Mouse (Mus musculus): ENCODE measurements around the gene Ptma. TPM values are rescaled to one million over a fixed set of nuclear protein-coding genes. Genes with fewer than 3 reads are reported as not detected.

Ptma gene
- polyA plus RNA-seq, 1 experiment from 2014 or later: 2,088 TPM

DNA sequence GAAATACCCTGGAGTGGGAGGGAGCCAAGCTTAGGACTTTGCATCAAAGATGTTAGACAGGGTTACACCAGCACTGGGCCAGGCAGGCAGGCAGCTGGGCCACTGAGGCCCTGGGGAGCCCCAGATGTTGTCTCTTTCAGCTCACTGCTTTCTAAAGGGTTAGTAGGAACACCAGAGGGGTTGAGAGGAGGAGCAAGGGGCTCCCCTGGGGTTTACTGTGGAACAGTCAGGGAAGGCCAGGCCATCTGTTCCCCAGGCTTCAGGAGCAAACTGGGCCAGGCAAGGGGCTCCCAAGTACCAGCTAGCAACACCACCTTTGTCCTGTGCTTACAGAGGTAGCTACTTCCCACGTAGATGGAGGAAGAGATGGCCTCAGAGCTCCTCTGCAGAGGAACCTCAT, 27.9 kb upstream of the Ptma start:
- Histone ChIP-seq H3K27me3 (no peaks in the 10 kb centered on the region), H3K4me3 (no peak overlapping the region), H3K4me2 (no peak overlapping the region), H3K36me3 (no peaks in the 10 kb centered on the region), H3K9ac (no peak overlapping the region), H3K27ac (0 out of 2 replicates have a peak overlapping the region, but pooled peaks have one; percentile 28), H3K9me3 (no peaks in the 10 kb centered on the region), H3K4me1 (peaks cover 52% of the 10 kb centered on the region)
- ATAC-seq (ENCODE audit: insufficient number of reproducible peaks, low FRiP score, low TSS enrichment, low read depth): no peak
- WGBS: 53% methylated on average over 1 of the region's 1 CpGs

DNA sequence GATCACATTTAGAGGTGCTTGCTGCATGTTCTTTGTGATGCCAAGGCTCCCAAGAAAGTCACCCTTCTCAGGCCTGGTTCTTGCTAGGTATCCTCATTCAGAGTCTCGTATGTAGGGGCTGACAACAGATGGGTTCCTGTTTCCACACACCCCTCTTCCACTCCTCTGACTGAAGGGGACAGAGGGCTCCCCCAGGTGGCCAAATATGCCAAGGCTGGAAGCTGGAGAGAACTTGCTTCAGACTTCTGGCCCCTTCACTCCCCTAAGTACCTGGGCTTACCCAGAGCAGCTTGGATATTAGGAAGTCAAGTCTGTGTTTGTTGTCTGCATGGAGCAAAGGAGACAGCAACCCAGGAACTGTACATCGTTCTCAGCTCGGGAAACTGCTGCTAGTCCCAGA, 26.6 kb upstream of the Ptma start:
- no peak overlapping the region for H3K27ac ChIP-seq
- H3K27me3 ChIP-seq: no peaks in the 10 kb centered on the region
- H3K4me3 ChIP-seq: no peak overlapping the region
- H3K4me2 ChIP-seq: no peak overlapping the region
- no peak for ATAC-seq (ENCODE audit: insufficient number of reproducible peaks, low FRiP score, low TSS enrichment, low read depth)
- WGBS: 37% methylated on average over 3 of the region's 3 CpGs
- no peak overlapping the region for H3K9ac ChIP-seq
- peaks cover 61% of the 10 kb centered on the region for H3K4me1 ChIP-seq
- no peaks in the 10 kb centered on the region for H3K9me3 ChIP-seq
- H3K36me3 ChIP-seq: no peaks in the 10 kb centered on the region

DNA sequence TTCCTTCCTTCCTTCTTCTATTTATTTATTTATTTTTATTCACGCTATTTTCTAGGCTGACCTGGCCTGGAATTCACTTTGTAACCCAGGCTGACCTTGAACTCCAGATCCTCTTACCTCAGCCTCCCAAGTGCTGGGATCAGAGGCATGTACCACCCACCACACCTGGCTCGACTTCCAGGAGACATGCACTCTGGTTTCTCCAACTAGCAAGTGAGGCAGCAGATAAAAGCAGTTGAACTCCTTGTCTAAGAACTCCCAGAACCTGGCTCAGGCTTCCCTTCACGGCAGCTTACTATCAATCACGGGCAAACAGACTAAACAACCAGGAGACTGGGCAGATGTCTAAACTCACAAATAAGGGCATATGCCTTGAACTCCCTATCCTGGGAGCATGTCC, 25.8 kb upstream of the Ptma start:
- Histone ChIP-seq H3K4me2 (no peak overlapping the region), H3K27ac (peak overlapping the region; percentile 99; the same call in 1 of the 2 replicates), H3K27me3 (no peaks in the 10 kb centered on the region), H3K36me3 (no peaks in the 10 kb centered on the region), H3K4me3 (no peak overlapping the region), H3K9me3 (no peaks in the 10 kb centered on the region), H3K9ac (no peak overlapping the region), H3K4me1 (peaks cover 69% of the 10 kb centered on the region)
- ATAC-seq (ENCODE audit: insufficient number of reproducible peaks, low FRiP score, low TSS enrichment, low read depth): no peak
- WGBS: 74% methylated on average over 4 of the region's 4 CpGs

DNA sequence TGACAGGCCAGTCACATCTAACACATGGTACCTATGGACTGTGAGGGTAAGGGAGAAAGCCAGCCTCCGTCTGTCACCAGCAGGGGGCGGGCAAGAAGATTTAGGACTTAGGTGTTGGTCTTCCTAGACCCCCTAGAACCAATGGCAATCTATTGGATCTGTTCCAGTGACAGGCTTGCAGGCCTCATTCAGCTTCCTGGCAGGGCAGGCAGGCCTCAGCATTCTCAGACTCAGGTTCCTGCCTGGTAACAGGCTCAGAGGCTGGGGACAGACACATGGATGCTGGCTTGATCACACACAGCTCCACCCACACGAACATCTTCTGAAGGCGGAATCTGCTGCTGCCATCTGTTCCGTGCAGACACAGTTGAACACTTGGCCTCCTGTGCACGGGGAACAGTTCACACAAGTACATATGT, 25.4 kb upstream of the Ptma start:
- no peaks in the 10 kb centered on the region for H3K36me3 ChIP-seq
- H3K9ac ChIP-seq: no peak overlapping the region
- WGBS: 24% methylated on average over 6 of the region's 6 CpGs
- peaks cover 71% of the 10 kb centered on the region for H3K4me1 ChIP-seq
- no peaks in the 10 kb centered on the region for H3K9me3 ChIP-seq
- H3K27me3 ChIP-seq: no peaks in the 10 kb centered on the region
- H3K4me3 ChIP-seq: no peak overlapping the region
- no peak overlapping the region for H3K4me2 ChIP-seq
- ATAC-seq (ENCODE audit: insufficient number of reproducible peaks, low FRiP score, low TSS enrichment, low read depth): no peak
- peak overlapping the region; percentile 99 for H3K27ac ChIP-seq

DNA sequence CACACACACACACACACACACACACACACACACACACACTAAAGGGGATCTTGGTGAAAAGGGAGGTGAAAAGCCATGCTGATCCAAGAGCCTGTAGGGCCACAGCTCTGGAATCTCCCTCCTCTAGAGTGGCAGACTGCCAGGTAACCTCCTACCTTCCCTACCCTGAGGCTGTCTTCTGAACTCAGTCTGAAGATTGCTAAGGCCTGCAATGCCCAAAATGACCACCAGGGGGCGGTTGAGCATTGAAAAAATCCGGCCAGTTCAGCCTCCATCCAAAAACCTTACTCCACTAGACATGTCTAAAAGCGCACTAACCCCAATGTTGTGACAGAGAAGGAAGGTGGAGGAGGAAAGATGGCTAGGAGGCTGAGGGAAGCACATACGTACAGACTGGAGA, 25.0 kb upstream of the Ptma start:
- Histone ChIP-seq H3K36me3 (no peaks in the 10 kb centered on the region), H3K27me3 (no peaks in the 10 kb centered on the region), H3K27ac (peak overlapping the region; percentile 99), H3K4me3 (no peak overlapping the region), H3K4me1 (peaks cover 75% of the 10 kb centered on the region), H3K9ac (no peak overlapping the region), H3K4me2 (peak overlapping the region; percentile 15), H3K9me3 (no peaks in the 10 kb centered on the region)
- 0% methylated on average over 4 of the region's 4 CpGs for WGBS
- ATAC-seq (ENCODE audit: insufficient number of reproducible peaks, low FRiP score, low TSS enrichment, low read depth): no peak

DNA sequence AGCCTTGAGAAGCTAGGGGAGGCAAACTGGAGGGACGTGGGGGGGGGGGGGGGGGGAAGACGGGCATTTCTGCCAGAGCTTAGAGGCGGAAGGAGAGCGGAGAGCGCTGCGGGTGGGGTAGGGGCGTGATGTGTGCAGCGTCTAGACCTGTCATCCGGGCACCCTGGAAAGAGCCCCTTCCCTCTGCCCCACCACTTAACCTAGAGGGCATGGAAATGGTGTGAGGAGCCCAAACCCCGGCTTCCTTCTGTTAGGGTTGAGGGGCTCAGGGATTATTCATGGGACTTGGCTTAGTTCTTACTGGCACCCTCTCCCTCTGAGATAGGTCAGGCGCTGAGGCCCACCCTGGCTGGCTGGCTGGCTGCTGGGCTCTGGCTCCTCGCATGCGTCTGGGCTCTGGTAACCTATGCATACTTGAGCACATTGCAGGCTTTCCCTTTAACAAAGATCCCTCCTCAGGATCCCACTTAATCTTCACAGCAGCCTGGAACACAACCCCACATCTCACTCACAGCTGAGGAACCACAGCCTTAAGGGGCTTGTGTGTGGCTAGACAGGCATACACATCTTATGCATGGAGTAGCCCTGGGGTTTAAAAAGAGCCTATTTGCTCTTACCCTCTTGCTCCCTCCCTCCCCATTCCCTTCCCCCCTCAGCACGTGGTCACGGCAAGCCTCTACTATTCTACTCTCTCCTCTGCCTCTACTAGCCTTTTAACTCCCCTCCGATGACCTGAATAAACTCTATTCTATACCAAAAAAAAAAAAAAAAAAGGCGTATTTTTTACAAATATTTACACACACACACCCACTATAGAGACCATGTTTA, 24.1 kb upstream of the Ptma start:
- H3K27ac ChIP-seq: peak overlapping the region; percentile 99
- no peaks in the 10 kb centered on the region for H3K9me3 ChIP-seq
- no peaks in the 10 kb centered on the region for H3K36me3 ChIP-seq
- no peak overlapping the region for H3K4me3 ChIP-seq
- ATAC-seq (ENCODE audit: insufficient number of reproducible peaks, low FRiP score, low TSS enrichment, low read depth): no peak
- peak overlapping the region; percentile 15 for H3K4me2 ChIP-seq
- no peak overlapping the region for H3K9ac ChIP-seq
- peaks cover 73% of the 10 kb centered on the region for H3K4me1 ChIP-seq
- H3K27me3 ChIP-seq: no peaks in the 10 kb centered on the region
- WGBS: 17% methylated on average over 15 of the region's 17 CpGs

DNA sequence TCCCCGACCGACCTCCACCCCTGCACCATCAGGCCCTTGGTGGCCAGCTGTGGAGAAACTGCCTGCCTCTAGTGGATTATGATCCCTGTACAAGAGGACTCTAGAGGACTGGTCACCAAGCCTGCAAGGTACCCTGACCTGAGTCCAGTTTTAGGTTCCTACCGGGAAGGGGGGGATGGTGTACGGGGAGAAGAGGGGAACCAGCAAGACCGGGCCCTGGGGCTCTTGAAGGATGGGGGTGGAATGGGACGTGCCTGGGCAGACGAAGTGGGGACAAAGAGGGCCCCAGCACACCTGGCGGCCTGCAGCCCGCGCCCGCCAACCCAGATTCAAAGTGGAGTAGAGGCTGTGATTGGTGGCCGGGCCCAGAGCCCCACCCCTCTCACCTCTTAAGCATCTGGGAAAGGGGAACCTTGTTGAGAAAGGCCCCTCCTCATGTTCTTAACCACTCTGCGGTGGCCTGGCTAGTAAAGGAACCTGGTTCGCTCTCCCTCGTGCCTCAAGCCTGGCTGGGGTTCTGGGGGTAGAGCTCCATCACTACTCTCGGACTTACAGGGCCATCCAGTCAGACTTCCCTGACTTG, 23.3 kb upstream of the Ptma start:
- Histone ChIP-seq H3K4me2 (peak overlapping the region; percentile 77), H3K9me3 (no peaks in the 10 kb centered on the region), H3K36me3 (no peaks in the 10 kb centered on the region), H3K9ac (peak overlapping the region; percentile 58), H3K4me3 (peak overlapping the region; percentile 52), H3K4me1 (peaks cover 66% of the 10 kb centered on the region), H3K27me3 (no peaks in the 10 kb centered on the region), H3K27ac (peak overlapping the region; percentile 99)
- 7% methylated on average over 16 of the region's 16 CpGs for WGBS
- peak; percentile 9 for ATAC-seq (ENCODE audit: insufficient number of reproducible peaks, low FRiP score, low TSS enrichment, low read depth)

DNA sequence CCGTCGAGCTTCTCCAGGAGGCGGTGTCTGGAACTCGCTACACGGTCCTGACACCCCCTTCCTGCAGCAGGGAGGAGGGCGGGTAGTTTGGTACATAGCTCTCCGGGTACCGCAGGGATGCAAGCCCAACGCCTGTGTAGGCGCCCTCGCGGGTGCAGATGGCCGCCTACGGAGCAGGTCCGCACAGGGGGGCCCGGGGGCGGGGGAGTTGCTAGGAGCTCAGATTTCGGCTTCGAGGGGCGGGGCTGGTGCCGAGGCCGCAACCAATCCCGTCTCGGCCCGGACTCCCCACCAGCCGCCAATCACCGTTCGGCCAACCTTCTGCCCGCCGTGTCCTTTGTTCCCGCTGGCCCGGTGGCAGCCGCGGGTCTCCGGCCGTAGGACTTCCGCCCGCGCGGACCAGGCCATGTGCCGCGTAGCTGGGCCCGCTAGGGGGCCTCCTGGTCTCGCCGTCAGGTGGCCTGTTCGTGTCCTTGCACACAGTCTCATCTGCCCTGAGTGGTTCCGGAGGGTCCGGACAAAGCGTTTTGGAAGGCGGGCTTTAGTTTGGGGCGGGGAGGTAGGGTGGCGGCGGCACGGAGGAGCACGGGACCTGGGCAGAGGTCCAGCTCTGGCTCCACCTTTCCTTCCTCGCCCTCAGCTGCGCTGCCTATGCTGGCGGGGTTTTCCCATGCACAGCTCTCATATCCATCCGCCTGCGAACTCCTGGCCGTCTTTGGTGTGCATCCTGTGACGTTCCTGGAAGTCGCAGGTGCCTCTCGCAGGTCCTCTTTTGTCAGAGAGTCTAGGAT, 22.4 kb upstream of the Ptma start:
- peak; percentile 88 for ATAC-seq (ENCODE audit: insufficient number of reproducible peaks, low FRiP score, low TSS enrichment, low read depth)
- peak overlapping the region; percentile 52 for H3K4me3 ChIP-seq
- no peaks in the 10 kb centered on the region for H3K36me3 ChIP-seq
- H3K9me3 ChIP-seq: no peaks in the 10 kb centered on the region
- peaks cover 61% of the 10 kb centered on the region for H3K4me1 ChIP-seq
- H3K4me2 ChIP-seq: peak overlapping the region; percentile 77
- H3K27ac ChIP-seq: peak overlapping the region; percentile 99
- H3K9ac ChIP-seq: peak overlapping the region; percentile 58
- no peaks in the 10 kb centered on the region for H3K27me3 ChIP-seq
- under 1% methylated on average over 55 of the region's 64 CpGs for WGBS

DNA sequence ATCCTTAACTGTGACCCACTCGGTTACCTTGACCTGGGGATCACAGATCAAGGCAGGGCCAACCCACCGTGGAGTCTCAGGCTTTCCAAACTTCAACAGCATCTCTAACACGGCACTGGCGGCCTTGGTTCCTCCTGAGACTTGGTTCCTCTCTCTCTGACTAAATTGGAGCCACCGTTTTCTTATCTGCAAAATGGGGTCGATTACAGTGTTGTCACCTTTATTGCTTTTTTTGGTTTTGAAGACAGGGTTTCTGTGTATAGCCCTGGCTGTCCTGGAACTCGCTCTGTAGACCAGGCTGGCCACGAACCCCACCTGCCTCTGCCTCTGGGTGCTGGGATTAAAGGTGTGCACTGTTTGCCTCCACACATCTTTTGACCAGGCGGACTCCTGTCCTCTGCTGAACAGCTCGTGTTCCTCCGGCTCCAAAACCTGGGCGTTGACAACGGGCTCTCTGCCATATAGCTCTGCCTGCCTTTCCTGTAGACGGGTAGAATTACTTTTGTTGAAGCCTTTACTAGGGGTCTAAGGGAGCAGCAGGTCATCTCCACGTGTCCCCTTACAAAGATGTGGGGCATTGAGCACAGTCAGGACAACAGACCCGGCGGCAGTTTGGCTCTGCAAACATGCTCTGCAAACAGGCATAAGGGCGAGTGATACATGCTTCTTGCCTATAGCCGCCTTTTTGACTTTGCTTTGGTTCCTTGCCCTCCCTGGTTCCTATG, 21.7 kb upstream of the Ptma start:
- Histone ChIP-seq H3K27ac (peak overlapping the region; percentile 99), H3K27me3 (no peaks in the 10 kb centered on the region), H3K4me3 (peak overlapping the region; percentile 52), H3K9me3 (no peaks in the 10 kb centered on the region), H3K4me1 (peaks cover 65% of the 10 kb centered on the region), H3K9ac (peak overlapping the region; percentile 58), H3K36me3 (no peaks in the 10 kb centered on the region), H3K4me2 (peak overlapping the region; percentile 77)
- WGBS: 16% methylated on average over 19 of the region's 19 CpGs
- ATAC-seq (ENCODE audit: insufficient number of reproducible peaks, low FRiP score, low TSS enrichment, low read depth): no peak

DNA sequence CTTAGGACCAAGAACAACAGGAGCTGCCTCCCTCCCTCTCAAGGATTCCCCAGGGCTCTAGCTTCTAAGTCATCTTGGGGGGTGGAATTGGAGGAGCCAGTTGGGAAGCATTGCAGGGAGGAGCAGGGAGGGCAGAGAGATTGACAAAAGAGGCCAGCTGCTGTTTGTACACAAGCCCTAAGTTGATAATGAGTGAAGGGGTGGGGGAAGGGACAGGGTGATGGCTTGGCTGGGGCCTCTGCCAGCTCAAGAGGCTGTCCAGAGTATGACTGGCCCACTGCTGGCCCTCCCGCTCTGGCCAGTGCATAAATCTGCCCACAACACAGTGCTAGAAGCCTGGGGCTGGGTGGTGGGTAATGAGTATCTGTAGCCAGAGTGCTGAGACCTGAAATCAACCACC, 21.1 kb upstream of the Ptma start:
- H3K36me3 ChIP-seq: no peaks in the 10 kb centered on the region
- no peak for ATAC-seq (ENCODE audit: insufficient number of reproducible peaks, low FRiP score, low TSS enrichment, low read depth)
- peaks cover 61% of the 10 kb centered on the region for H3K4me1 ChIP-seq
- H3K27me3 ChIP-seq: no peaks in the 10 kb centered on the region
- peak overlapping the region; percentile 77; the same call in 1 of the 2 replicates for H3K4me2 ChIP-seq
- H3K4me3 ChIP-seq: peak overlapping the region; percentile 52; the same call in 1 of the 2 replicates
- 70% methylated on average over 1 of the region's 1 CpGs for WGBS
- H3K9me3 ChIP-seq: no peaks in the 10 kb centered on the region
- peak overlapping the region; percentile 99 for H3K27ac ChIP-seq
- H3K9ac ChIP-seq: 0 out of 2 replicates have a peak overlapping the region, but pooled peaks have one; percentile 26

DNA sequence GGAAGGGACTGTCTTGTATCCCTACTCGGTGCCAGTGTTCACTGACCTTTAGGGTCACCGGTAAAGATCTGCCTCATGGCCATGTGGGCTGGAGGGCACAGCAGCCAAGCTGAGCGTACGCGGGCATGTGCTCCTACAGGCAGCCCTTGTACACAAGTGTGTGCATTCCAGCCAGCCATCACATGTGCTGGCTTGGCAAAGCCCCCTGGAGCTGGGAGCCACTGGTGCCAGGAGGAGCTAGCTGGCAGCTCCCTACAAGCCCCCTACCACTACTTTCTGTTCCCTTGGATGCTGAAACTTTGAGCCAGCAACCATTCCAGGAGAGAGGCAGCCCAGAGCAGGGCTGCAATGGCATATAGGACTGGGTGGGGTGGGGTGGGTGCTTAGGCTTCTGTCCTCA, 20.1 kb upstream of the Ptma start:
- H3K4me1 ChIP-seq: peaks cover 61% of the 10 kb centered on the region
- WGBS: 85% methylated on average over 5 of the region's 5 CpGs
- no peak overlapping the region for H3K9ac ChIP-seq

More for the DNA sequence above, 20.1 kb upstream of the Ptma start:
- Histone ChIP-seq H3K27ac (peak overlapping the region; percentile 43; the same call in 1 of the 2 replicates), H3K36me3 (no peaks in the 10 kb centered on the region), H3K4me3 (no peak overlapping the region), H3K27me3 (no peaks in the 10 kb centered on the region), H3K4me2 (no peak overlapping the region), H3K9me3 (no peaks in the 10 kb centered on the region)
- ATAC-seq (ENCODE audit: insufficient number of reproducible peaks, low FRiP score, low TSS enrichment, low read depth): no peak
